Mouse (Mus musculus) forebrain, embryonic 10.5 days (tissue): ENCODE data around the gene Cacna2d2. TPM values are rescaled to one million over a fixed set of nuclear protein-coding genes. Genes with fewer than 3 reads are reported as not detected.
A peak's percentile ranks its signal among the peaks of the same experiment; 100 is the strongest.

Source experiments
- DNase-seq: peaks from one replicate; pipeline ENCODE4 v3.0.0-alpha.2; 2017; ENCODE audit warnings: low spot score; ENCODE audit errors: extremely low spot score
- H3K27ac ChIP-seq: fragments of 300-500 bp; sonication (generic); 2 replicates; pipeline ENCODE4 v1.5.1; 2016; ENCODE audit warnings: mild to moderate bottlenecking
- H3K27me3 ChIP-seq: fragments of 300-500 bp; sonication (generic); 2 replicates; pipeline ENCODE4 v1.6.1; 2016; ENCODE audit warnings: mild to moderate bottlenecking; ENCODE audit not compliant: poor library complexity, severe bottlenecking
- H3K36me3 ChIP-seq: fragments of 300-500 bp; sonication (generic); replicated peaks from 2 replicates; pipeline ENCODE4 v1.6.1; 2016; ENCODE audit warnings: mild to moderate bottlenecking, moderate library complexity
- H3K4me1 ChIP-seq: fragments of 300-500 bp; sonication (generic); 2 replicates; pipeline ENCODE4 v1.6.1; 2016
- H3K4me3 ChIP-seq: fragments of 300-500 bp; sonication (generic); 2 replicates; pipeline ENCODE4 v1.5.1; 2016; ENCODE audit warnings: mild to moderate bottlenecking, moderate library complexity
- H3K9me3 ChIP-seq: fragments of 300-500 bp; sonication (generic); 2 replicates; pipeline ENCODE4 v1.6.1; 2016; ENCODE audit warnings: mild to moderate bottlenecking, moderate library complexity
- WGBS: fragments of 180-500 bp; shearing (Covaris S2); methylation state at CpG from one replicate; pipeline ENCODE4 v1.1.7; 2016; 5-methylcytosine and 5-hydroxymethylcytosine counted together
- polyA plus RNA-seq: library from polyadenylated mRNA; unstranded; fragments of >200 nt; fragmentation: Nextera tagmentation; extraction: Ambion mirVana; gene quantifications from 2 replicates; pipeline ENCODE4 v1.2.1, GENCODE M21; 2016

Cacna2d2 gene
- polyA plus RNA-seq, 1 experiment from 2014 or later: 1.2 TPM

DNA sequence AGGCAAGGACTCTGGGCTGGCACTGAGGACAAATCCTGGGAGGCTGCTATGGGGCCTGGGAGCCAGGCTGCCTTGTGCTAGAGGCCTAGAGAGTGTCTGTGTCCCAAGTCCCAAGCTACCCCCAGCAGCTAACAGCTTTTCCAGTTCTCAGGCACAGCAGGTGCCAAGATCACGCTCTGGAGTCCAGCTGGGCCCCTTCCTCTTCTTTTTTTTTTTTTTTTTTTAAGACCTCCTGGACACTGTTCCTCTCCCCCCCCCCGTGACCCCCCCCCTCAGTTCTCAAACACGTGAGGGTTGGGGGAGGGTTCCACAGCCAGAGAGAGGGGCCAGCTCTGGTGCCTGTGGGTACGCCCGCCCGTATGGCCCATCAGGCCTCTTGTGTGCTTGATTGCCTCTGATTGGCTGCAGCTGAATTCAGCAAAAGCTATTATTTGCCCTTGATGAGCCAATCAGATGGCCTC is 45.6 kb downstream of the Cacna2d2 start:
- Histone ChIP-seq H3K9me3 (no peaks in the 10 kb centered on the region; the same call in 1 of the 2 replicates), H3K27ac (peak overlapping the region; percentile 88), H3K36me3 (no peaks in the 10 kb centered on the region), H3K4me1 (peaks cover 62% of the 10 kb centered on the region), H3K27me3 (peaks cover 8% of the 10 kb centered on the region; the same call in 1 of the 2 replicates), H3K4me3 (peak overlapping the region; percentile 22; the same call in 1 of the 2 replicates)
- DNase-seq: peak; percentile 51
- 4% methylated on average over 4 of the region's 6 CpGs for WGBS

DNA sequence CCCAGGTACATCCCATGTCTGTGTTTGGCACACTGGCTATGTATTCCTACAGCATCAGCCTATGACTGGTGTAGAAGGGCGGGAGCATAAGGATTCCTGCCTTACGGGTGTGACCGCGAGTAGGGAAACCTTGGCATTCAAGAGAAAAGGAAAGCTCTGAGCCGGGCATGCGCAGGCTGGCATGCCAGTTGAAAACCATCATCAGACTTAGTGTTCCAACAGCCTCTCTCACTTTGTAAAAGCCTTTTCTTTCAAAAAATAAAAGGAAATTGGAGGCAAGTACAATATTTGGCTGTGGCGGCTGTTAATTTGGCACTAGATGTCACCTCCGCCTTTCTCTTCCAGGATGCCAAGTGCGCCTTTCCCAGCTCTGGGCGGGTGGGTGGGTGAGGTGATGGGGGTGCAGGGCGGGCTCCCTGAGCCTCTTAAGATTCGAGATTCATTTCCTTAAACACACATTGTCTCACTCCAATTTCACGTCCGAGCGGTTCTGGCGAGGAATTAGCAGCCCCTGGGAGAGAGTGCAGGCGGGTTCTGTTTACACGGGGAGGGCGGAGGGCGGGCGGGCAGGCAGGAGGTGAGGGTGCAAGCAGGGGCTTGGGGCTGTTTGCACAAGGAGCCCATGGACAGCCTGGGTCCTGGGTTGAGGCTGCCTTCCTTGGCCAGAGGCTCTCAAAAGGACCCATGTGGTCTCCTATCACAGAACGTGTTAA is 49.5 kb downstream of the Cacna2d2 start:
- Histone ChIP-seq H3K4me3 (no peak overlapping the region), H3K4me1 (peaks cover 65% of the 10 kb centered on the region), H3K27me3 (peaks cover 20% of the 10 kb centered on the region), H3K9me3 (no peaks in the 10 kb centered on the region; the same call in 1 of the 2 replicates), H3K27ac (no peak overlapping the region), H3K36me3 (no peaks in the 10 kb centered on the region)
- DNase-seq: no peak
- 51% methylated on average over 22 of the region's 22 CpGs for WGBS

DNA sequence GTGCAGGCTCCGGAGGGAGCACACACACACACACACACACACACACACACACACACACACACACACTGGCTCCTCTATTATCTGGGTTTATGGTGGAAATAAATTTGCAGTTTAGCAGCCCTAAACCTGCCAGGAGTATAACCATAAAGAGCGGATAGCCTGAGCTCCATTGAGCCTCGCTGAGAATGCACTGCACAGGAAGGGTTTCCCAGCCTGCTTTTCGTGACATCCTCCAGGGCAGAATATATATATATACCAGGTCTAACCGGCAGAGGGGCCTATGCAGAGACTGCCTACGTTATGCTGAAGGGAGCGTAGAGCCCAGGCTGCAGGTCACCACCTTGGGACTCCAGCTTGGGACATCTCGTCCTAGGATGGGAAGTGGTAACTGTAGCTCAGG is 52.0 kb downstream of the Cacna2d2 start:
- 77% methylated on average over 8 of the region's 8 CpGs for WGBS

DNA sequence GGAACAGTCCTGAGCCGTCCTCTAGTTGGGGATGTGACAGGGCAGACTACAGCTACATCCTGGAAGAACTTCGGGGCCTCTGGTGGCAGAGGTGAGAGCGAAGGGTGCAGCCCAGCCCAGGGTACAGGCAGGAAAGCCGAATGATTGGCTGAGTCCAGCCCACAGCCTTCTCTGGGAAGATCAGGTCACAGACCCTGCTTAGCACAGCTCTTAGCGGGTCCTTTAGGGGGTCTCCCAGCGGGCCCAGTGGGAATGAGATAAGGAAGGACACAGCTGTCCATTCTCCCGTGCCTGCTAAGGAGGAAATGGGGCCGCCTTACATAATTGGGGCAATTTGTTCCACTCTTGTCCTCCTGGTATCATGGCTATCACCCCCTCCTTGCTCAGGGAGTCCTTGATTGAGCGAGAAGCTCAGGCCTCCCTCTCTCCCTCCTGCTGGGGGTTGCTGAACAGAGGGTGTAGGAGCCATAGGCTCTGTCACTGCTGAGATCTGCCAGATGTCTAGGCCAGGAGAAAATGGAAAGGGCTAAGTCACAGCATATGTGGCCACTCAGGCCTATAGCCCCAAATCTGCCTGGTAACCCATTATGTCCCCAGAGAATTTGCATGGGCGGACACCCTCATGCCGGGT is 52.6 kb downstream of the Cacna2d2 start:
- peaks cover 20% of the 10 kb centered on the region for H3K27me3 ChIP-seq
- peak overlapping the region; percentile 35; the same call in 1 of the 2 replicates for H3K27ac ChIP-seq
- 63% methylated on average over 11 of the region's 11 CpGs for WGBS
- peaks cover 49% of the 10 kb centered on the region for H3K4me1 ChIP-seq
- H3K4me3 ChIP-seq: no peak overlapping the region
- H3K36me3 ChIP-seq: no peaks in the 10 kb centered on the region
- no peak for DNase-seq
- H3K9me3 ChIP-seq: no peaks in the 10 kb centered on the region; the same call in 1 of the 2 replicates

More for the DNA sequence above, 52.0 kb downstream of the Cacna2d2 start:
- Histone ChIP-seq H3K36me3 (no peaks in the 10 kb centered on the region), H3K9me3 (no peaks in the 10 kb centered on the region; the same call in 1 of the 2 replicates), H3K4me1 (peaks cover 49% of the 10 kb centered on the region), H3K27me3 (peaks cover 20% of the 10 kb centered on the region), H3K27ac (peak overlapping the region; percentile 35; the same call in 1 of the 2 replicates), H3K4me3 (no peak overlapping the region)
- DNase-seq: no peak

DNA sequence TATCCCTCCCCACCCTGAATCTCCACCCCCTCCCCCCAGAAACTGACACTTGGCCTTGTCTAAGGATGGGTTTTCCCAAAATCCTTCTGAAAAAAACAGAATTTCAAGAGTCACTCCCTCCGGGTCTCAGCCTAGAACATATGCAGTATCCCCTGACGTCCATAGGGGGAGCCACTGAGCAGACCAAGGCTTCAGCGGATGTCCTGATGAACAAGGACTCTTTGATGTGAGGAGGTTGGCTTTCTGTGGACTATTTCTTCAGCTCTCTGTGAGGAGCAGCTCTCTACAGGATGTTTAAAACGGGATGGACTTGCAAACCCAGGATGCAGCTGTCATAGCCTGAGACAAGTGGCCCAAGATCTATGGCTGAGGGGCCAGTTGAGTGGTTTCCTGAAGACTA is 53.1 kb downstream of the Cacna2d2 start:
- Histone ChIP-seq H3K27ac (peak overlapping the region; percentile 35; the same call in 1 of the 2 replicates), H3K9me3 (no peaks in the 10 kb centered on the region; the same call in 1 of the 2 replicates), H3K4me3 (no peak overlapping the region), H3K36me3 (no peaks in the 10 kb centered on the region), H3K4me1 (peaks cover 49% of the 10 kb centered on the region), H3K27me3 (peaks cover 20% of the 10 kb centered on the region)
- 29% methylated on average over 4 of the region's 4 CpGs for WGBS
- peak; percentile 35 for DNase-seq

DNA sequence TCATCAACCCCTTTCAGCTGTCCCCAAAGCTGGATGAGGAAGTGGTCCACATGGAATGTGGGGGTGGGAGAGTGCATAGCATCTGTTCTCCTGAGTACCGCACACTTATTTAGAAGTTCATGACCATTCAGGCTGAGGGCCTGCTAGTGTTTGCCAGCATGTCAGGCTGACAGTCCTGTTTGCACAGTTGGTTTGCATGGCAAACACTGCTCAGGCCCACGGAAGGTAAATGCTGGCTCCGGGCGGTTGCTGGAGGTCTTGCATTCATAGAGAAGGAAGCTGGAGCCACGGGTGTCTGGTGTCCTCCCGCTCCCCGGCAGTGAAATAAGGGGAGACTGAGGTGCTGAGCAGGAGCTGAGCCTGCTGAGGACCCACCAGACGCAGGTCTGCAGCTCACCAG is 53.7 kb downstream of the Cacna2d2 start:
- Histone ChIP-seq H3K4me1 (peaks cover 49% of the 10 kb centered on the region), H3K27ac (peak overlapping the region; percentile 35; the same call in 1 of the 2 replicates), H3K9me3 (no peaks in the 10 kb centered on the region; the same call in 1 of the 2 replicates), H3K36me3 (no peaks in the 10 kb centered on the region), H3K27me3 (peaks cover 20% of the 10 kb centered on the region), H3K4me3 (no peak overlapping the region)
- WGBS: 87% methylated on average over 8 of the region's 8 CpGs
- DNase-seq: no peak

DNA sequence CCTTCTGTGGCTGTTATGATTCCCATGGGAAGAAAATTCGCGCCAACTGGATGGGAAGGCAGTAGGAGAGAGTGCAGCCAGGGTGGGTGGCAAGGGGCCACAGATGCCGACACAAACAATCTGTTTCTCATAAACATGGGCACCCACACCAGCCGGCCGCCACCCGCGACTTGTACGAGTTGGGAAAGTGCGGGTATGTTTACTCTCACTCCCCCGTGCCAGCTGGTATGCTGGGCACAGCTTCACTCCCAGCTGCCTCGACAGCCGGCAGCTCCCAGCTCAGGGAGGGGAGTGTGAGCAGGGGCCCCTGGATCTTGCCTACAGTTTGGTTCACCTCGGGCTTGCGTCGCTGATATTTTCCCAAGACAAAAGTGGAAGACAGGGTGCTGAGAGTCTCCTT is 57.3 kb downstream of the Cacna2d2 start:
- Histone ChIP-seq H3K9me3 (no peaks in the 10 kb centered on the region), H3K4me3 (no peak overlapping the region), H3K27me3 (0 out of 2 replicates have a peak, but pooled peaks cover 12% of the 10 kb centered on the region), H3K27ac (no peak overlapping the region), H3K4me1 (peaks cover 21% of the 10 kb centered on the region), H3K36me3 (no peaks in the 10 kb centered on the region)
- 79% methylated on average over 15 of the region's 15 CpGs for WGBS
- no peak for DNase-seq

DNA sequence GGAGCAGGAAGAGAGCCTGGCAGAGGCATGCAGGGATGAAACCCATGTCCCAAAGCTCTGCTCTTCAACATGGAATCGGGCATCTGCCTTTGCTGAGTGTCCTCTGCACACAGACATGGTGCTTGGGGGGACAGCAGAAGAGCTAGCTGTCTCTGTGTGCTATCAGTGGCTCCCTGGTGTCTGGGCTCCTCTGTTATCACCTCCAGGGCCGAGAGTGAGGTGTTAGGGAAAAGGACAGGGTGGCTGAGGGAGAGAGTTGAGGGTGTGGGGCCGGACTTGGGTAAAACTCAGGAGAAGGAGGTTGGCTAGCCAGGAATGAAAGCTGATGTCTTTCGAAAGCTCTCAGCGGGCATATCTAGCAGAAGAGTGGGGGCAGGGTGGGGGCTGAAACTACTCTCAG is 63.5 kb downstream of the Cacna2d2 start:
- Histone ChIP-seq H3K9me3 (no peaks in the 10 kb centered on the region), H3K4me1 (peaks cover 38% of the 10 kb centered on the region), H3K27me3 (peaks cover 50% of the 10 kb centered on the region), H3K36me3 (no peaks in the 10 kb centered on the region), H3K4me3 (no peak overlapping the region), H3K27ac (no peak overlapping the region)
- no peak for DNase-seq
- WGBS: 67% methylated on average over 5 of the region's 5 CpGs

DNA sequence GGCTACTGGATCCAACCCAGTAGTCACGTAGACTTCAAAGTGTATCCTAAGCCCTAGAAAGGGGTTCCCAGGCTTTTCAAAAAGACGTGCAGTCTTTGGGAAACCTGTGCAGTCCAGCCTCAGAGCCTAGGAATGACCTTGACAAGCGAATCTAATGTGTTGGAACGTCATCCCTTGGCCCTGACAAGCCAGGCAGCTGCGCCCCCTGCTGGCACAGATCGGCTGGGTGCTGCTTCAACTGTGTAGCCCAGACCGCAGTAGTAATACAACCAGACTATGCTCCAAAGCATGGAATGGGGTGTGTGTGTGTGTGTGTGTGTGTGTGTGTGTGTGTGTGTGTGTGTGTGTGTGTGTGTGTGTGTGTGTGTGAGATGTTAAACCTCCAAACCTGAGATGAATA is 64.1 kb downstream of the Cacna2d2 start:
- H3K27ac ChIP-seq: peak overlapping the region; percentile 68
- peak; percentile 83 for DNase-seq
- H3K9me3 ChIP-seq: no peaks in the 10 kb centered on the region
- H3K27me3 ChIP-seq: peaks cover 50% of the 10 kb centered on the region
- H3K4me3 ChIP-seq: no peak overlapping the region
- no peaks in the 10 kb centered on the region for H3K36me3 ChIP-seq
- 16% methylated on average over 7 of the region's 7 CpGs for whole genome bisulfite sequencing
- H3K4me1 ChIP-seq: peaks cover 42% of the 10 kb centered on the region

DNA sequence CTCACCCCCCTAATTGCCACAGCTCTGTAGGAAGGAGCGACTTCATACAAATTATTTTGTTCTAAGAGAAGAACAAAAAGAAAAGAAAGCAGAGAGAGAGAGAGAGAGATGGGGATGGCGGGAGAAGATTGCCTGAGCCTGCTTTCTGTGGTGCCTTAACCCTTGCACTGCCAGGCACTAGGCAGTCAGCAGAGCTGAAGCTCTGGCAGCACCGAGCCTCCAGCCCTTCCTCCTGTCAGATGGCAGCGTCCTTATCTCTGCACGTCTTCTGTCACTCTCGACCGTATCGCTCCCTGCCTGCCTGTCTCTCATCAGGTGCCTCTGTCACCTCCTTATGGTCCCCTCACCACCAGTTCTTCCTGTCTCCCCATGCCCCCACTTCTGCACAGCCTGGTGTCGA is 64.7 kb downstream of the Cacna2d2 start:
- H3K27ac ChIP-seq: peak overlapping the region; percentile 68
- WGBS: 50% methylated on average over 9 of the region's 9 CpGs

DNA sequence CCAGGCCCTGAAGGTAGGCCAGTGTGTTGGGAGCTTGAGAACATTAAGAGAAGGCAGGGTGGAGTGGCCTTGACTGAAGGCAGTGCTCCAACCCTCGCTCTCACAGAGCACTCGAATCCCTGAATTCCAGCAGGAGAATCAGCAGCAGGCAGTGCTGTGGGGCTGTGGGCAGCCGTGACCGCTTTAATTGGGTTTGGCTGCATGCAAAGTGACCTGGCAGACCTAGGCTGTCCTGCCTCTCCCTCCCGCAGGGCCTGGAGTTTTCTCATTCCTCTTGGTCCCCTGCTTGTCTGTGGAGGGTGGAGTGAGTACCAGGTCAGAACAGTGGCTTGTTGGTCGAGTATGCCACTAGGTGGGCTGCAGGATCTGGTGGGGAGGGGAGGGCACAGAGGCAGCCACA is 66.2 kb downstream of the Cacna2d2 start:
- DNase-seq: no peak
- no peak overlapping the region for H3K4me3 ChIP-seq
- H3K27me3 ChIP-seq: peaks cover 50% of the 10 kb centered on the region
- 31% methylated on average over 6 of the region's 6 CpGs for WGBS
- peak overlapping the region; percentile 68 for H3K27ac ChIP-seq
- H3K9me3 ChIP-seq: no peaks in the 10 kb centered on the region
- no peaks in the 10 kb centered on the region for H3K36me3 ChIP-seq
- peaks cover 64% of the 10 kb centered on the region for H3K4me1 ChIP-seq

More for the DNA sequence above, 64.7 kb downstream of the Cacna2d2 start:
- Histone ChIP-seq H3K36me3 (no peaks in the 10 kb centered on the region), H3K4me1 (peaks cover 49% of the 10 kb centered on the region), H3K27me3 (peaks cover 50% of the 10 kb centered on the region), H3K4me3 (no peak overlapping the region), H3K9me3 (no peaks in the 10 kb centered on the region)
- DNase-seq: no peak

DNA sequence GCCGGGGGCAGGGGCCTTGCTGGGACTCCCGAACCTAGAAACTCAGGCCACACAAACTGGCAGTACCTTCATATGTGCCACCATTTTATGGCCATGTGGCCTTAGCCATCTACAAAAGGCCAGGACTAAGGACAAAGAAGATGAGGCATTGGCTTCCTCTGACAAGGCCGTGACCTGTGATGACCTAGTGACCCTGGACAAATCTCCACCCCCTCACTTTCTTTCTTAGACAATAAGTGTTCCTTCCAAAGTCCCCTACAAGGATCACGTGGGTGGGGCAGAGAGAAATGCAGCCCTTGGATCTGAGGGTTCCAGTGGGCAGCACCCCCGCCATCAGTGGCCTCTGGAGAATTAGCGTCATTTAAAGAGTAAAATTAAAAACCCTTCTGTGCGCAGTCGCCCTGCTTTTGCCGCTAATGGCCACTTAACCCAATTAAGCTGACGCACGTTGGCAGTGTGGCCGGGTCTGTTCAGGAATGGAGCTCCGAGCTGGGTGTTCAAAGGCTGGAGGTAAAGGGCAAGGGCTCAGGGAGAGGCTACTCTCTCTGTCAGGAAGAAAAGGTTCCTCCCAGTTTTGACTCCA is 69.9 kb downstream of the Cacna2d2 start:
- Histone ChIP-seq H3K27me3 (peaks cover 46% of the 10 kb centered on the region), H3K9me3 (no peaks in the 10 kb centered on the region), H3K4me1 (peaks cover 51% of the 10 kb centered on the region), H3K4me3 (no peak overlapping the region), H3K27ac (peak overlapping the region; percentile 54), H3K36me3 (no peaks in the 10 kb centered on the region)
- no peak for DNase-seq
- whole genome bisulfite sequencing: 34% methylated on average over 13 of the region's 13 CpGs
